Mouse (Mus musculus): ENCODE results near the gene Card14.
"Not testable (repeated sequence)": the region's sequence is repeated elsewhere in the genome, so short reads cannot be mapped to it uniquely, and the experiment has no call there.

- not testable (repeated sequence) for TF ChIP-seq CTCF (IDR thresholded peaks at IDR 0.05; ENCODE audit: borderline replicate concordance, extremely low read depth, insufficient read depth, insufficient read length); POLR2A (IDR thresholded peaks at IDR 0.05; ENCODE audit: borderline replicate concordance, extremely low read depth, insufficient read depth, insufficient read length, poor library complexity, severe bottlenecking)
Observed at GRCm38 (mm10) chr11:119387273-119387672, 79.7 kb downstream of the Card14 start.

Data from brain, embryonic 14.5 days (tissue).